Comparison of ENCODE assay signal across 8 mouse cellular contexts in the genomic region with DNA sequence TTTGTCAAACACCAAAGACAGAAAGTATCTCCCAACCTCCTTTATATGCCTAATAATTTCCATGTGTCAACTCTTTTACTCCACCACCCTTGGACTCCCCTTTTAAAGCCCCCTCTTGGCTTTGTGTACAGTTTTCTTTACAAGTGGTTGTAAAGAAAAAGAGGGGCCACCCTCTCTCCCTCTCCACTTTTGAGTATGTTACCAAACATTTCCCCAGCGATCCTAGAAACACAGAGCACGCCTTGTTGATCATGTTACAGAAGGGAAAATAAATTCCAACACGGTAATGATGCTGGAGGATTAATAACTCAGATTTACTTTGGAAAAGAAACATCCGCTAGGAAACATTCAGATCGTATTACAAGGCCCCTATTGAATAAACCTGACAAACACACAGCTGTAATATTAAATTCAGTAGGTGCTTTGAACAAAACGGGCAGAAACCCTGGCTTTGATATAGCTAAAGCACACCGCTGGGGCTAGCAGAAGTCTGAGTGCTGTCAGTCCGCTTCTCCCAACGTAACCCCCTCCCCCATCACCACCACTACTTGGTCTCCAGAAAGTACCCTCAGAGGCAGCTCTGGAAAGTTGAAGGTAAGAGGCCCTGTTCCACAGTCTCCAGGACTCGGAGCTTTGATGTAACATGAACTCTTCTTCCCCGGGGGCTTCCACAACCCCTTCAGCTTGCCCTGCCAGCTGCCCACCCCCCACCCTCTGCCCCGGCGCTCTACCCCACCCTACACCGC. TPM values are rescaled to one million over a fixed set of nuclear protein-coding genes. Genes with fewer than 3 reads are reported as not detected.
A peak's percentile ranks its signal among the peaks of the same experiment; 100 is the strongest.
DNase-seq lines count a peak whose midpoint lies in the region; ATAC-seq lines count a peak whose summit lies in the region.

No protein-coding gene starts in this region.

- H3K27ac ChIP-seq in heart, embryonic 11.5 days (ENCODE audit: low read depth, low read length): peak overlapping the region; percentile 32
- no peak overlapping the region for H3K27ac ChIP-seq in hindbrain, embryonic 16.5 days (ENCODE audit: low read depth, low read length)
- H3K27ac ChIP-seq in midbrain, embryonic 12.5 days (replicated peaks): no peak overlapping the region

- no peak for ATAC-seq in heart, embryonic 11.5 days (replicated peaks; ENCODE audit: insufficient number of reproducible peaks, low FRiP score, low TSS enrichment)
- ATAC-seq in hindbrain, embryonic 16.5 days: no peak
- ATAC-seq in midbrain, embryonic 12.5 days (ENCODE audit: low FRiP score, low read depth): no peak

- H3K4me2 ChIP-seq in heart, embryonic 11.5 days: peak overlapping the region; percentile 78
- peak overlapping the region; percentile 84 for H3K4me2 ChIP-seq in hindbrain, embryonic 16.5 days (ENCODE audit: low read length)
- peak overlapping the region; percentile 82 for H3K4me2 ChIP-seq in midbrain, embryonic 12.5 days (replicated peaks)

- H3K4me3 ChIP-seq in heart, embryonic 11.5 days (ENCODE audit: low read depth, low read length): peak overlapping the region; percentile 64
- H3K4me3 ChIP-seq in hindbrain, embryonic 16.5 days (ENCODE audit: low read length): peak overlapping the region; percentile 57
- peak overlapping the region; percentile 51 for H3K4me3 ChIP-seq in midbrain, embryonic 12.5 days

- peaks cover 15% of the 10 kb centered on the region for H3K27me3 ChIP-seq in heart, embryonic 11.5 days (ENCODE audit: control insufficient read depth, insufficient read depth, low read length)
- peaks cover 52% of the 10 kb centered on the region for H3K27me3 ChIP-seq in hindbrain, embryonic 16.5 days (replicated peaks; ENCODE audit: control insufficient read depth, insufficient read depth, low read length)
- H3K27me3 ChIP-seq in midbrain, embryonic 12.5 days: peaks cover 93% of the 10 kb centered on the region

- H3K9me3 ChIP-seq in heart, embryonic 11.5 days (replicated peaks; ENCODE audit: control insufficient read depth, low read length): no peaks in the 10 kb centered on the region
- H3K9me3 ChIP-seq in hindbrain, embryonic 16.5 days (ENCODE audit: control insufficient read depth, low read length): no peaks in the 10 kb centered on the region
- H3K9me3 ChIP-seq in midbrain, embryonic 12.5 days: no peaks in the 10 kb centered on the region

- 17% methylated on average over 14 of the region's 14 CpGs for WGBS in heart, embryonic 11.5 days (ENCODE audit: insufficient replicate concordance)
- 12% methylated on average over 14 of the region's 14 CpGs for whole genome bisulfite sequencing in hindbrain, embryonic 16.5 days
- 11% methylated on average over 14 of the region's 14 CpGs for WGBS in midbrain, embryonic 12.5 days

- H3K4me1 ChIP-seq in heart, embryonic 11.5 days (ENCODE audit: control insufficient read depth, insufficient read depth, low read length): peaks cover 8% of the 10 kb centered on the region
- peaks cover 35% of the 10 kb centered on the region for H3K4me1 ChIP-seq in hindbrain, embryonic 16.5 days (ENCODE audit: control insufficient read depth, insufficient read depth, low read depth, low read length)
- H3K4me1 ChIP-seq in midbrain, embryonic 12.5 days: peaks cover 44% of the 10 kb centered on the region

- H3K9ac ChIP-seq in heart, embryonic 11.5 days (ENCODE audit: low read depth, low read length): peak overlapping the region; percentile 65
- peak overlapping the region; percentile 53 for H3K9ac ChIP-seq in hindbrain, embryonic 16.5 days (ENCODE audit: low read depth, low read length)
- no peak overlapping the region for H3K9ac ChIP-seq in midbrain, embryonic 12.5 days (replicated peaks)

- 0 out of 2 replicates have a peak, but pooled peaks cover 3% of the 10 kb centered on the region for H3K36me3 ChIP-seq in heart, embryonic 11.5 days (ENCODE audit: control insufficient read depth, insufficient read depth, low read length)
- H3K36me3 ChIP-seq in hindbrain, embryonic 16.5 days (ENCODE audit: control insufficient read depth, insufficient read depth, low read length): no peaks in the 10 kb centered on the region
- no peaks in the 10 kb centered on the region for H3K36me3 ChIP-seq in midbrain, embryonic 12.5 days

- DNase-seq in heart, adult 8-10 months (ENCODE audit: low spot score): no peak
- DNase-seq in embryo, embryonic 10 days (ENCODE audit: low spot score): peak; percentile 41
- no peak for DNase-seq in layer of hippocampus, adult 18-20 months (ENCODE audit: low spot score in 2 of 2)
- DNase-seq in right cerebral cortex, postnatal 36 days (ENCODE audit: low spot score in 2 of 2): no peak
- no peak for DNase-seq in thymus, postnatal 0 days (ENCODE audit: low spot score)

RNA-seq across cellular contexts. Expression of a gene that starts 5.3 kb away (rescaled TPM):
- 34.1 and 42.2 TPM in 2 replicates for polyA plus RNA-seq in heart, embryonic 11.5 days (2014; fragmentation: Nextera tagmentation; extraction: Ambion mirVana)
- total RNA-seq in heart, adult 8-10 months (2022): 10 to 100 TPM in 2 of 4 experiments, 1 to 10 TPM in 2; 8.0 to 15.1 (median 10.1) TPM
- 5.4 and 7.5 TPM in 2 replicates for polyA plus RNA-seq in hindbrain, embryonic 16.5 days (2015; fragmentation: Nextera tagmentation; extraction: Ambion mirVana)
- polyA plus RNA-seq in midbrain, embryonic 12.5 days (2016; fragmentation: Nextera tagmentation; extraction: Ambion mirVana): 9.0 and 12.7 TPM in 2 replicates
- 1 to 10 TPM; 1.2 to 3.0 TPM for total RNA-seq in layer of hippocampus, adult 18-20 months (2021)
- polyA plus RNA-seq in thymus, postnatal 0 days (2015; fragmentation: Nextera tagmentation; extraction: Ambion mirVana): 0.80 and 0.82 TPM in 2 replicates

RNA-seq across cellular contexts. Expression of a gene that starts 5.9 kb away (rescaled TPM):
- 0.32 TPM in 1 of 2 replicates, not detected in the other for polyA plus RNA-seq in heart, embryonic 11.5 days (2014; fragmentation: Nextera tagmentation; extraction: Ambion mirVana)
- not detected for total RNA-seq in heart, adult 8-10 months (2022)
- polyA plus RNA-seq in hindbrain, embryonic 16.5 days (2015; fragmentation: Nextera tagmentation; extraction: Ambion mirVana): not detected in 2 replicates
- polyA plus RNA-seq in midbrain, embryonic 12.5 days (2016; fragmentation: Nextera tagmentation; extraction: Ambion mirVana): not detected in 2 replicates
- not detected for total RNA-seq in layer of hippocampus, adult 18-20 months (2021)
- polyA plus RNA-seq in thymus, postnatal 0 days (2015; fragmentation: Nextera tagmentation; extraction: Ambion mirVana): not detected in 2 replicates
